Mouse (Mus musculus) 3T3-L1 (cell line): ENCODE measurements around the gene Slc9a1.

ENCODE experiments used
- DNase-seq: peaks from one replicate; pipeline ENCODE4 v3.0.0-alpha.2; 2015; ENCODE audit warnings: low read depth, low spot score

Gene Slc9a1

GRCm38 (mm10) chr4:133369553-133370297 lies at the start of gene Slc9a1:
Slc9a1 (plus strand) TSS chr4:133369706.
- peak; percentile 91 for DNase-seq

GRCm38 (mm10) chr4:133328129-133328528 lies 41.4 kb upstream of the Slc9a1 start:
- DNase-seq = no peak

- no peak for DNase-seq
Measured at GRCm38 (mm10) chr4:133330296-133330695, 39.2 kb upstream of the Slc9a1 start.

GRCm38 (mm10) chr4:133333306-133333705 lies 36.2 kb upstream of the Slc9a1 start:
- no peak for DNase-seq

- DNase-seq = peak; percentile 48
Measured at GRCm38 (mm10) chr4:133337833-133338520, 31.5 kb upstream of the Slc9a1 start.

DNA sequence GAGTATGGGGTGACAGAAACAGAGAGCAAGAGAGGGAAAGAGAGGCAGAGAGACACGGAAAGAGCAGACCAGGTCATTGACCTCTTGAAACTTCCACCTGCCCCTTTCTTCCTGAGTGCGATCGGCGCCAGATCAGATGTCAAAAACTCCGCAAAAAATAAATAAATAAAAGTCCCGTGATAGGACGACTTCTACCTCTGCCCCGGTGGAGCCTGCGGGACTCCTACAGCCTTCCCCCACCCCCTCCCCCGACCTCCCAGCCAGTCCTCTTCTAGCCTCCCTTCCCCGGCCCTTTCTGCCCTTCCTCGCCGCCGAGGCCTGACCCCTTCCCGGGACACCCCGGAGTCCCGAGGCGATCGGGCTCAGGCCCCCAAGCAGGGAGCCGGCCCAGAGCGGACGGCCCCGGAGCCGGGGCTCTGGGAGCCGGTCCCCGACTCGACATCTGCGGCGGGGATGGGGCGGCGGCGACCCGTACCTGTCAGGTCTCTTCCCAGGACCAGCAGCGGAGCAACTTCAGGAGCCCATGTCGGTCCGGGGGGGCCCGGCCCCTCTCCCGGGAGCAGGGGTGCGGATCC lies 30.9 kb upstream of the Slc9a1 start:
- peak; percentile 34 for DNase-seq

DNA sequence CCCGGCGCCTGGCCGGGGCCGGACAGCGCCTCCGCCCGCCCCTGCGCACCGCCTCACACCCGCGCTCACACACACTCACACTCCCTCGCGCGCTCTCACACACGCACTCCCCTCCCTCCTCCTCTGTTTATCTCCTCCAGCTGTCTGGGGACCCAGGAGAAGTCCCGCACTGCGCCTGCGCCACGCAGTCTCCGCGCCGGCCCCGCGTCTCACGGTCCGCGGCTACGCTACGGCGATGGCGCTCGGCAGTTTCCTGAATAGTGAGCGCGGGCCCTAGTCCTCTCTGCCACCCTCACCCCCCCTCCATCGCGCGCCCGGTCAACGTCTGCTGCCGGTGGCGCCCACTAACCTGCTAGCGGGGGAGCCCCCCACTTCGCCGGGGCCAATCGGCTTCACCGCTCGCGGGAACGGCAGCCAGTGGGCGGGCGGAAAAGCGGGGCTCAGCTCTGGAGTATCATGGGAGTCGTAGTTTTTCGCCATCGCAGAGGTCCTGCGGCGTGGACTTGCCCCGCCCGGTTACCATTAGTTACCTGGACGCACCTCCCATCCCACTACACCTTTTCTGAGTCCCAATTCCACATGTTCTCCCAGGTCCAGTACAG lies 30.3 kb upstream of the Slc9a1 start:
- peak; percentile 82 for DNase-seq

DNA sequence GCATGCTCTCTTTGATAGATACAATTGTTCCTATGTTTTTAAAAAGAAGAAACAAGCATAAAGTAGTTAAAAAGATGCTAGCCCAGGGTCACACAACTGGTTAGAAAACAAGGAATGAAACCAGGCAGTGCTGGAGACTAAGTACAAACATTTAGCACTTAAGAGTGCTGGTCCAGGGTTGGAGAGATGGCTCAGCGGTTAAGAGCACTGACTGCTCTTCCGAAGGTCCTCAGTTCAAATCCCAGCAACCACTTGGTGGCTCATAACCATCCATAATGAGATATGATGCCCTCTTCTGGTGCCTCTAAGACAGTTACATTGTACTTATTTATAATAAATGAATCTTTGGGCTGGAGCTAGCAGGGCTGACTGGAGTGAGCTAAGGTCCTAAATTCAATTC lies 29.3 kb upstream of the Slc9a1 start:
- no peak for DNase-seq

GRCm38 (mm10) chr4:133344112-133344511 lies 25.4 kb upstream of the Slc9a1 start:
- DNase-seq = peak; percentile 47

GRCm38 (mm10) chr4:133345702-133346101 lies 23.8 kb upstream of the Slc9a1 start:
- DNase-seq = peak; percentile 29

GRCm38 (mm10) chr4:133346577-133346976 lies 22.9 kb upstream of the Slc9a1 start:
- no peak for DNase-seq

DNA sequence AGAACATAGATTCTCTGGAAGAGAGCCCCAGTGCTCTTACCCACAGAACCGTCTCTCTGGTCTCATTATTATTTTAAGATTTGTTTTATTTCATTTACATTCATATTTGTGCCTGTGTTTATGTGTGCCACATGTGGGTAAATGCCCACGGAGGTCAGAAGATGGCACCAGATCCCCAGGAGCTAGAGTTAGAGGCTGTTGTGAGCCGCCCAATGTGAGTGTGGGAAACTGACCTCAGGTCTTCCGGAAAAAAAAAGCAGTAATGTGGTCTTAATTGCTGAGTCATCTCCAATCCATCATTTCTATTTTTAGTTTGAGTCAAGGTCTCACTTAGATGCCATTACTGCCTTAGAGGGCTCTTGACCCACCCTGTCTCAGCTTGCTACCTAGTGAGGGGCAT lies 21.9 kb upstream of the Slc9a1 start:
- DNase-seq = peak; percentile 48

DNA sequence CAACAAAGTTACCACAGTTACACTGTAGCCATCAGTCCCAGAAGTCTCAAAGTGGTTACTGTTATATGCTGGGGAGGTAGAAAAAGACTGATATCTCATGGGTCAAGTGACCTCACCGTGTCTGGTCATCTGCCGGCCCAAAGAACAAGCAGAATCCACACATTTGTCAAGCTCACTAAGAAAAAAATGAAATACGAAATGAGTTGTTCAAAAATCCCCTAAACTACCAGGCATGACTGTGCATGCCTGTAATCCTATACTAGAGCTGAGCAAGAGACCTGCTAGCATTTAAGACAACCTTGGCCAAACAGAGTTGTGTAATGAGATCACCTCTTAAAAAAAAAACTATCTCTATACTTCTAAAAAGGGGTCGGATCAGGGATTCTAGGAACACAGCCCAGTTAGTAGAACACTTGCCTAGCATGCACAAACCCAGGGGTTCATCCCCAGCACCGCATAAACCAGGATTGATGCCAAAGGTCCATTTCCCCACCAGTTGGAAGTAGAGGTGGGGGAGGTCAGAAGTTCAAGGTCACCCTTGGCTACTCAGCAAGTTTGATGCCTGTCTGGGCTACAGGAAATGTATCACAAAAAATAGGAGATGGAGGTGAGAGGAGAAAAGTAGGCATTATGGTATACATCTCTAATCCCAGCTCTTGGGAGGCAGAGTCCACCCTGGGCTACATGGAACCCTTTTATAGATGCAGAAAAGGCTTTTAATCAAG lies 21.3 kb upstream of the Slc9a1 start:
- peak; percentile 55 for DNase-seq

DNA sequence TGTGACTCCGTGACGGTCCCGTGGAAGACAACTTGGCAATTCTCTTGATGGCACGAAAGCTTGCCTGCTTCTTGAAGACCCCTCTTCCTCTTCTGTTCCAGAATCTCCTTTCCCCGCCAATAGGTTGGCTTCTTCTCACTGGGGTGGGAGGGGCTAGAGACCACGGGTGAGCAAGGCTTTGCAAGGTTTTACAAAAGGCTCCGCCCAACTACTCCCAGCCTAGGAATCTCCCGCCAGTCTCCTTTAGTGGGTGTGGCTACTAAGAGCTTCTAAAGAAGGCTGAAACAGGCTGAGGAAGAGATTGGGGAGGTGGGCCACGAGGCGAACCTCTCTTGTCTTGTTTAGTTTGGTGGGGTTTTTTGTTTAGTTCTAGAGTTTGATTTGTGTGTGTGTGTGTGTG lies 16.7 kb upstream of the Slc9a1 start:
- no peak for DNase-seq

DNA sequence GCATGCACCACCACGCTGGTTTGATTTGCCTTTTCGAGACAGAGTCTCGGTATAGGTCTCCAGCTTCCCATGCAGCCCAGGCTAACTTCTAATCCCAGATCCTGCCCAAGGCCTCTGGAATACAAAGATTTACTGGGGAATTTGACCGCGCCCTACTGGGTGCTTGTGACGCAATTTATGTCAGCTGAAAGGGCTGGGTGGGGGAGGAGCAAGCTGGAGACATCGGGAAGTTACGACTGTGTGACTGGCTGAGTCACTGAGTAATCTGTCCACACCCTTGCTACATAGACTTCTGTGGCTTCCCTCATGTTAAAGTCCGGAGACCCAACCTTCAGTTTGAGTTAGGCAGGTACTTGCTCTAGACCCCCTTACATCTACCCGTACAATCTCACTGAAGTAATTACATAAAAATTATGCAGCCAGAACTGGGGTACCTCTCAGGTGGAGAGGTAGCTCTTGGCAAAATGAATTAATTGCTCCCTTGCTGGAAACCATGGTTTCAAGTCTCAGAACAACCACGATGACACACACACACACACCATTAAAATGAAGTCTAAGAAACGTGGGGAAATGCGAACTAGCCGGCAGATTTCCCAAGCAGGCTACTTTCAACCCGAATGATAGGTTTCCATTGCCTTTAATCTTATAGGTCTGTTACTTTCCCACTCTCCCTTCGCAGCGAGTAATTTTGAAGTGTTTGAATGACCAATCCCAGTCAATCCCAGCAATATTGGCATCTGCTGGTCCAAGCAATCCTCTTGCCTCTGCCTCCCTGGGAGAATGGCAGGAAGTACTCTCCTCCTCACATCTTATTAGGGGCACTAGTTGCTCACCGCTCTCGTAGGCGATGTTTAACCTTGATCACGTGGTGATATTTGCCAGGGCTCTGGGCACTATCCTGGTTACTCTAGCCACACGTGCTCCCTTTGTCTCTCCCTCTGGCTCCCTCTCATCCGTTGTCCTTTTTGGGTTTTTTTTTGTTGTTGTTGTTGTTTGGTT lies 15.8 kb upstream of the Slc9a1 start, which contains the start of gene Wdtc1:
TSS of gene Wdtc1 (minus strand) at position 115 of the 999 bp plus-strand sequence.
- DNase-seq = peak; percentile 82

- DNase-seq = no peak
Measured at GRCm38 (mm10) chr4:133354641-133355040, 14.9 kb upstream of the Slc9a1 start.

DNA sequence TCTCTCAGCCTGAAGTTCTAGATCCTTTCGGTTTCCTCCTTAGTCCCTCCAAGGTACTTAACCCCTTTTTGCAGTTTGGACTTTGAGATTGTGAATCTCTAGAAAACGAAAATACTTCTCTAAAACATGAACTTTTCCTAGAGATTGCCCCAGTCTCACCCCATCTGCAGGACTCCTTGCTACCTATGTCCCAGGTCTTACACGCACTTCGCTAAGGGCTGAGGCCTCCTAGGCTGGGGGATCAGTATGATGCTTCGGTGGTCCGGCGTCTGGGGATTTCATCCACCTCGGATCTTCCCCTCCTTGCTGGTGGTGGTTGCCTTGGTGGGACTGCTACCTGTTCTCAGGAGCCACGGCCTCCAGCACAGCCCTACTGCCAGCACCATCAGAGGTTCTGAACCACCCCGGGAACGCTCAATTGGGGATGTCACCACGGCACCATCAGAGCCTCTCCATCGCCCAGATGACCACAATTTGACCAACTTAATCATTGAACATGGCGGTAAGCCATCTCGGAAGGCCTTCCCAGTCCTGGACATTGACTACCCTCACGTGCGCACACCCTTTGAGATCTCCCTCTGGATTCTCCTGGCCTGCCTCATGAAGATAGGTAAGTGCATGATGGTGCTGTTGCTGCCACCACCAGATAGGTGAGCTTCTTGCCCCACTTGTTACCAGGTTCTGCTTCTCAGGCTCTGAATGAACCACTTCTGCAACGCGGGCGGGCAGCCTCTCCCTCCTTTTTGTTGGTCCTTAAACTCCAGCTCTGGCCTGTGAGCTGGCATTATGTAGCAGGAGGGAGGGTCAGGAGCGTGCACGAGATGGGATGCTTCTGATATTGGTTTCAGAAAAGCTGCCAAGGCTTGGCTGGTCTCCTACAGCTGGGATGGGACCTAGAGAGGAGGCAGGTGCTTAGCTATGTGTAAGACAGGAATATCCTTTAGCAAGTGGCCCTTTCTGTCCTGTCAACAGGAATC lies 1.1 kb downstream of the Slc9a1 start:
- DNase-seq = peak; percentile 25

GRCm38 (mm10) chr4:133371621-133372277 lies 2.2 kb downstream of the Slc9a1 start:
- DNase-seq = no peak

DNA sequence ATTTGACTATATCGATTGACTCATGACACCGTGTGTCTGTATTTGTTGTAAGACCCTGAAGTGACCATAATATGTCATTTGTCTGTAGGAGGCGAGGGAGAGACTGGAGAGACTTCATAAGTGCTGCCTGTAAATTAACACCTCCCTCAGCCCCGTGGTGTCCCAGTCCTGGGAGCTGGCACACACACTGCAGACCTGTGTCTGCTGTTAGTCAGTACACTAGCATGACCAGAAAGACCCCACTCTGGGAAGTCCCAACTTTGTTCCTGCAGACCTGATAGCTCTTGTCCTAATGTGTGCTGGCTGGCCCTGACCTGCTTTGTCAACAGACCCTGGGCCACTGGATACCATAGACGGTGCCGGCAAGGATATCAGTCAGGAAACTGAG lies 2.8 kb downstream of the Slc9a1 start:
- DNase-seq = no peak
